Mouse (Mus musculus): ENCODE measurements around the gene Nrap. TPM values are rescaled to one million over a fixed set of nuclear protein-coding genes. Genes with fewer than 3 reads are reported as not detected.
A peak's percentile ranks its signal among the peaks of the same experiment; 100 is the strongest.
"Not testable (repeated sequence)": the region's sequence is repeated elsewhere in the genome, so short reads cannot be mapped to it uniquely, and the experiment has no call there.

Gene Nrap
- total RNA-seq, 2 experiments from 2014 or later, result 0.89 to 1.1 TPM

DNA sequence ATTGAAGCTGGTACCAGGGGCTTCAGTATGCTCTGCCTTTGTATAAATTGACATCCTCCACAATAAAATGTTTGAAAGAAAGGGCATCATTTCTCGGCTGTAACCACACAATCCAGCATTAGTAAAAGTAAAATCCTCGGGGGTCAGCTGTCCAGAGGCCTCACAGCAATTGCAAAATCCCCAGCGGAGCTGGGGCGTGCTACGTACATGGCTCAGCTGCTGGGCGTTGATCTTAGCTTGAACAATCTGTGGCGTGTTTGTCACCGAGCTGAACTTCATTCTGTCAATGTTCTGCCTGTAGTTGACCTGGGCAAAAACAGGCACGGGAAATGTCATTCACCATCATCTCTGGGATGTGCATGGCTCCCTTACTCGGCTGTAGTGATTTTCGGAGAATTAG, 23.7 kb downstream of the Nrap start:
- DNase-seq (ENCODE audit: low spot score in 2 of 2), result no peak

GRCm38 (mm10) chr19:56364563-56364962, 25.3 kb downstream of the Nrap start:
- no peak for DNase-seq (ENCODE audit: low spot score in 2 of 2)

- DNase-seq (ENCODE audit: low spot score in 2 of 2), result no peak
These were observed 25.9 kb downstream of the Nrap start for GRCm38 (mm10) chr19:56363721-56364460.

- DNase-seq (ENCODE audit: low spot score in 2 of 2), result no peak
These were observed 30.9 kb downstream of the Nrap start for GRCm38 (mm10) chr19:56358890-56359289.

- DNase-seq (ENCODE audit: low spot score in 2 of 2), result not testable (repeated sequence)
These were observed 32.5 kb downstream of the Nrap start for GRCm38 (mm10) chr19:56357374-56357708.

- peak; percentile 81 to 89 for DNase-seq (ENCODE audit: low spot score in 2 of 2)
These were observed 33.1 kb downstream of the Nrap start for GRCm38 (mm10) chr19:56356480-56357373.

- DNase-seq (ENCODE audit: low spot score in 2 of 2), result no peak
These were observed 34.6 kb downstream of the Nrap start for GRCm38 (mm10) chr19:56355201-56355600.

- no peak for DNase-seq (ENCODE audit: low spot score in 2 of 2)
These were observed 36.1 kb downstream of the Nrap start for GRCm38 (mm10) chr19:56353689-56354088.

DNA sequence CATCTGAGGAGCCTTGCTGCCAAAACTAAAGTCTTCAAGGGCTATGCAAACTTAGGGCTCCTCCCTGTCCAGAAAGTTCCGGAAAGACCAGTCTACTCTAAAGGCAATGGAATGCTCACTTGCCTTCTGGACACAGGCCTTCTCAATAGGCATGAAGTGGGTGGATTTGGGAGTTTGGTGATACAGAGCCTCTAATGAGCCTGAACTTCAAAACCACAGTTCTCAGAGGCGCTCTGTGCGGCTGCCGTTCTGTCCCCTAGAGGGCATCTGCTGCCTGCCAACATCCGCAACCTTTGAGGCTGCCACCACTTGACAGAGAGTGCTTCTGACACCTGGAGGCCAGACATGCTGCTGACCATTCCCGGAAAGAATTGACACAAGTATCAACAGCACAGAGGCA, 40.5 kb downstream of the Nrap start:
- DNase-seq (ENCODE audit: low spot score in 2 of 2), result no peak

GRCm38 (mm10) chr19:56346750-56347149, 43.1 kb downstream of the Nrap start:
- no peak for DNase-seq (ENCODE audit: low spot score in 2 of 2)

GRCm38 (mm10) chr19:56346016-56346415, 43.8 kb downstream of the Nrap start:
- no peak for DNase-seq (ENCODE audit: low spot score in 2 of 2)

- DNase-seq (ENCODE audit: low spot score in 2 of 2), result no peak
These were observed 45.8 kb downstream of the Nrap start for GRCm38 (mm10) chr19:56343869-56344563.

- no peak for DNase-seq (ENCODE audit: low spot score in 2 of 2)
These were observed 47.8 kb downstream of the Nrap start for GRCm38 (mm10) chr19:56342006-56342405.

DNA sequence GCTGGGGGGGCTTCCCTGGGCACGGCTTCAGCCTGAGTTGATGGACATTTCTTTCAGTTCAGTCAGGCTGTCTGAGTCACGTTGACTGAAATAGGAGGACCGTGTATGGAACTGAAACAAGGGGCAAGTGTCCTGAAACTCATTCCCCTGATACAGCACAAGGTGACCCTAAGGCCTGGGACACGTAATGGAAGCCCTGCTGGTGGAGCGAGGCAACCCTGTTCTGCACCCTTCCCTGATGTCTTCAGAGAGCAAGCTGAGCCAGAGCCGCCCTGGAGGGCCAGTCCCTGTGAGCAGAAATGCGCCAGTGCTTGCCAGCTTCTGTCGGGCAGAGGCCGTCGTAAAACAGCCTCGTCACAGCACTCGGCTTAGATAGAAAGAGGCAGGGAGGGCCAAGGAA, 53.0 kb downstream of the Nrap start:
- no peak for DNase-seq (ENCODE audit: low spot score in 2 of 2)

- DNase-seq (ENCODE audit: low spot score in 2 of 2), result no peak
These were observed 53.5 kb downstream of the Nrap start for GRCm38 (mm10) chr19:56336321-56336720.

DNA sequence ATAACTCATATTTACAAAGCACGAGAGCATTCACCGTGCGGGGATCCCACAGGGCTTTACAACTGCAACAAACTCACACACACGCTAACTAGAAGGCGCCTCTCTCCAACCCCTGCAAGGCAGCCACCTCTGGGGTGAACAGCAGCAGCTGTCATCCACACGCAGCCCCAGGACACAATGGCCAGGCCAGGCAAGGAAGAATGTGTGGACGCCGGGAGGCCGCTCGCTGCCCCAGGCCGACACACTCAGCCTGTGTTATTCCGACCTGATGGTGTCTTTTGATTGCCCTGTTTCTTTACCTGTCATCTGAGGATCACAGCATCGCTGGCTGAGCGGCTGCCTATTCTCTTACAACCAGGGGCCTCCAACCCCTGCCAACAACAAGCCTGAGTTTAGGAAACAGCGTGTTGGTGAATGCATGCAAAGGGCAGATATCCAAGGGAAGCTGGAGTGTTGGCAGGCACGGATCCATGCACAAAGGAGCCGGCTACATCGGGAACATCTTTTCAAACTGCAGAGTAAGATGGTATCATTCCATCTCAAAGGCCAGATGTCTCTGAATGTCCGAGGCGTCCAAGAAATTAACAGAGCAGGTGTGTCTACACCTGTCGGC, 63.5 kb downstream of the Nrap start:
- DNase-seq (ENCODE audit: low spot score in 2 of 2), result no peak

DNA sequence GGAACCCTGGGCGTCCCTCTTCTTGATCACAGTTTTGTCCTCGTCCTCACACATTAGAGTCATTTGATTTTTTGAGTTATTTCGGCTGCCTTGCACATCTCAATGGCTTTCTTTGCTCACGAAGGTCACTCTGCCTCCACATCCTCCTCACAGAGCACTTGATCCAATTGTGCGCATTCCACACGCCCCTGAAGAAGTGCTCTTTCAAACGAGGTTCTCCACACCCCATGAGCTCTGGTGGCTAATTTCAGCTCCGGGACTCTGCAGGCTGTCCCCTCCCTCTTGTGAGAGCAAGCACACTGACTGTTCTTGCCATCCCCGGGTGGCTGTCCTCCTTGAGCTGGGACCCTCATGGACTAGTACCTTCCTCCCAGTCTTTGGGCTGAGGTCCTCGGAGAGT, 64.2 kb downstream of the Nrap start:
- DNase-seq (ENCODE audit: low spot score in 2 of 2), result no peak

GRCm38 (mm10) chr19:56321303-56321920, 68.4 kb downstream of the Nrap start:
- DNase-seq (ENCODE audit: low spot score in 2 of 2), result no peak

DNA sequence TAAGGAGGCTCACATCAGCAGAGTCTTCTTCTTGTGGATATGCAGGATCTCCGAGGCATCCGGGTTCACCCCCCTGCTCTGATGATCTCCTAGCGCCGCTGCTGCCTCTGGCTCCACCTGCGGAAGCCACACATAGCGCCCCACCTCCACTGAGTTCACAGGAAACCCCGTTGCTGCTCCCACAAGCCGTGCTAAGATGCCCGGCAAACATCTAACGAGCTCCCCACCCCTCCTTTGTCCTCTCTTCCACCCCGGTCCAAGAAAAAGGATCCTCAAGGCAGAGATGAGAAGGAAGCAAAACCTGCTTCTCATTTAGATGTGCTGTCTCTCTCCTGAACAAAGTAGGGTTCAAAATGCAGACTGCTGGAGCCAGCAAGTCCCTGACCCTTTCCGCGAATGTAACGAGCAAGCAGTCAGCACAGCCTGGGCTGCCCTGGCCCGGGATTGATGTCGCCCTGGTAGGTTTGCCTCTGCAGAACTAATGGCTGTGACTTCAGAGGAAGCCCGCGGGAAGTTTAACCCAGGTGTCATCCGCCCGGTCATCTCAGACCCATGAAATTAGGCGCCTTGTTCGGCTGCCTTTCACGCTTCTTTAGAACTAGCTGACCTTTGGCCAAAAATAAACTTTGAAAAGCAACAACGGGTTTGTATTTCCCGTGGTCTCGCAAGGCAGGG, 69.5 kb downstream of the Nrap start:
- no peak for DNase-seq (ENCODE audit: low spot score in 2 of 2)

DNA sequence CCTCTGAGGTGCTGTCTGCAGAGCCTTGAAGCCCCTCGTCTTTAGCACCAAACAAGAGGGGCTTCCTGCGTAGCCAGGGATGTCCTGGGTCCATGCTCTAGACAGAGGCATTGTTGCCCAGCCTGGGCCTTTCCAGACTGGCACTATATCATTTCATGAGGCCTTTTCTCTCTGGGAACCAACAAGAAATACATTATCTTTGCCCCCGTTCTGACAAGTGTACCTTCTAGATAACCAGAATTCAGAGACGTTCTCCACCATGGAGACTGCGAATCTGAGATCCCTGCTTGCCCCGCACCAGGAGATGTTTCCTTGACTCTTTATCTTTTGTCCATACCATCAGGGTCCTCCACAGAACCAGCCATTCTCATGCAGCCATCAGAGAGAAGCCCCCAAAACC, 70.2 kb downstream of the Nrap start:
- DNase-seq (ENCODE audit: low spot score in 2 of 2), result no peak

Measured in left cerebral cortex, adult 18-20 months (tissue).